Mouse (Mus musculus): ENCODE data around the gene Usp33. TPM values are rescaled to one million over a fixed set of nuclear protein-coding genes. Genes with fewer than 3 reads are reported as not detected.
A peak's percentile ranks its signal among the peaks of the same experiment; 100 is the strongest.
"Not testable (repeated sequence)": the region's sequence is repeated elsewhere in the genome, so short reads cannot be mapped to it uniquely, and the experiment has no call there.

Gene Usp33
- polyA plus RNA-seq, 1 experiment from 2014 or later = 65.6 TPM

- H3K9me3 ChIP-seq (ENCODE audit: control insufficient read depth, low read length); H3K4me1 ChIP-seq (ENCODE audit: control insufficient read depth, insufficient read depth, low read length); H3K27me3 ChIP-seq (ENCODE audit: control insufficient read depth, insufficient read depth, low read length); H3K9ac ChIP-seq (ENCODE audit: low read length); DNase-seq (ENCODE audit: low spot score, missing footprints); ATAC-seq (ENCODE audit: low FRiP score); H3K27ac ChIP-seq (ENCODE audit: low read depth, low read length); H3K4me3 ChIP-seq (ENCODE audit: low read depth, low read length); H3K36me3 ChIP-seq (ENCODE audit: control insufficient read depth, insufficient read depth, low read length); H3K4me2 ChIP-seq: not testable (repeated sequence)
- WGBS = 82% methylated on average over 14 of the region's 14 CpGs
Measured at GRCm38 (mm10) chr3:152314666-152315065, 31.6 kb upstream of the Usp33 start.

GRCm38 (mm10) chr3:152315613-152316012 lies 30.7 kb upstream of the Usp33 start:
- H3K4me1 ChIP-seq (ENCODE audit: control insufficient read depth, insufficient read depth, low read length) = no peaks in the 10 kb centered on the region
- no peak overlapping the region for H3K4me3 ChIP-seq (ENCODE audit: low read depth, low read length)
- ATAC-seq (ENCODE audit: low FRiP score) = peak; percentile 90
- no peak overlapping the region for H3K4me2 ChIP-seq
- peak; percentile 90 for DNase-seq (ENCODE audit: low spot score, missing footprints)
- no peak overlapping the region for H3K9ac ChIP-seq (ENCODE audit: low read length)
- H3K36me3 ChIP-seq (ENCODE audit: control insufficient read depth, insufficient read depth, low read length) = no peaks in the 10 kb centered on the region
- H3K27me3 ChIP-seq (ENCODE audit: control insufficient read depth, insufficient read depth, low read length) = no peaks in the 10 kb centered on the region
- 12% methylated on average over 7 of the region's 7 CpGs for WGBS
- no peaks in the 10 kb centered on the region for H3K9me3 ChIP-seq (ENCODE audit: control insufficient read depth, low read length)
- no peak overlapping the region for H3K27ac ChIP-seq (ENCODE audit: low read depth, low read length)

GRCm38 (mm10) chr3:152316447-152317173 lies 29.7 kb upstream of the Usp33 start:
- not testable (repeated sequence) for H3K36me3 ChIP-seq (ENCODE audit: control insufficient read depth, insufficient read depth, low read length); H3K27ac ChIP-seq (ENCODE audit: low read depth, low read length); H3K4me3 ChIP-seq (ENCODE audit: low read depth, low read length); H3K27me3 ChIP-seq (ENCODE audit: control insufficient read depth, insufficient read depth, low read length); ATAC-seq (ENCODE audit: low FRiP score); H3K9me3 ChIP-seq (ENCODE audit: control insufficient read depth, low read length); H3K4me2 ChIP-seq; H3K9ac ChIP-seq (ENCODE audit: low read length); DNase-seq (ENCODE audit: low spot score, missing footprints); H3K4me1 ChIP-seq (ENCODE audit: control insufficient read depth, insufficient read depth, low read length)
- whole genome bisulfite sequencing = 84% methylated on average over 9 of the region's 9 CpGs

- Histone ChIP-seq H3K36me3 (ENCODE audit: control insufficient read depth, insufficient read depth, low read length) (no peaks in the 10 kb centered on the region), H3K27ac (ENCODE audit: low read depth, low read length) (no peak overlapping the region), H3K4me2 (no peak overlapping the region), H3K27me3 (ENCODE audit: control insufficient read depth, insufficient read depth, low read length) (no peaks in the 10 kb centered on the region), H3K9ac (ENCODE audit: low read length) (no peak overlapping the region), H3K9me3 (ENCODE audit: control insufficient read depth, low read length) (no peaks in the 10 kb centered on the region), H3K4me3 (ENCODE audit: low read depth, low read length) (no peak overlapping the region), H3K4me1 (ENCODE audit: control insufficient read depth, insufficient read depth, low read length) (no peaks in the 10 kb centered on the region)
- DNase-seq (ENCODE audit: low spot score, missing footprints) (no peak), ATAC-seq (ENCODE audit: low FRiP score) (no peak)
- 91% methylated on average over 10 of the region's 10 CpGs for WGBS
Measured at GRCm38 (mm10) chr3:152320972-152321645, 25.2 kb upstream of the Usp33 start.

- Histone ChIP-seq H3K36me3 (ENCODE audit: control insufficient read depth, insufficient read depth, low read length) (no peaks in the 10 kb centered on the region), H3K4me3 (ENCODE audit: low read depth, low read length) (no peak overlapping the region), H3K27me3 (ENCODE audit: control insufficient read depth, insufficient read depth, low read length) (no peaks in the 10 kb centered on the region), H3K9me3 (ENCODE audit: control insufficient read depth, low read length) (no peaks in the 10 kb centered on the region), H3K4me1 (ENCODE audit: control insufficient read depth, insufficient read depth, low read length) (no peaks in the 10 kb centered on the region), H3K27ac (ENCODE audit: low read depth, low read length) (no peak overlapping the region), H3K9ac (ENCODE audit: low read length) (no peak overlapping the region), H3K4me2 (no peak overlapping the region)
- 96% methylated on average over 8 of the region's 8 CpGs for WGBS
- no peak for ATAC-seq (ENCODE audit: low FRiP score)
- DNase-seq (ENCODE audit: low spot score, missing footprints) = no peak
Measured at GRCm38 (mm10) chr3:152321765-152322547, 24.3 kb upstream of the Usp33 start.

GRCm38 (mm10) chr3:152332104-152332503 lies 14.2 kb upstream of the Usp33 start:
- no peak overlapping the region for H3K4me2 ChIP-seq
- no peaks in the 10 kb centered on the region for H3K27me3 ChIP-seq (ENCODE audit: control insufficient read depth, insufficient read depth, low read length)
- ATAC-seq (ENCODE audit: low FRiP score) (no peak), DNase-seq (ENCODE audit: low spot score, missing footprints) (no peak)
- H3K9ac ChIP-seq (ENCODE audit: low read length) = no peak overlapping the region
- peaks cover 10% of the 10 kb centered on the region; the same call in 1 of the 2 replicates for H3K36me3 ChIP-seq (ENCODE audit: control insufficient read depth, insufficient read depth, low read length)
- H3K27ac ChIP-seq (ENCODE audit: low read depth, low read length) = no peak overlapping the region
- no peaks in the 10 kb centered on the region for H3K4me1 ChIP-seq (ENCODE audit: control insufficient read depth, insufficient read depth, low read length)
- H3K4me3 ChIP-seq (ENCODE audit: low read depth, low read length) = no peak overlapping the region
- no peaks in the 10 kb centered on the region for H3K9me3 ChIP-seq (ENCODE audit: control insufficient read depth, low read length)
- 98% methylated on average over 4 of the region's 6 CpGs for WGBS

- Histone ChIP-seq H3K4me1 (ENCODE audit: control insufficient read depth, insufficient read depth, low read length) (no peaks in the 10 kb centered on the region), H3K27ac (ENCODE audit: low read depth, low read length) (no peak overlapping the region), H3K4me2 (no peak overlapping the region), H3K9me3 (ENCODE audit: control insufficient read depth, low read length) (no peaks in the 10 kb centered on the region), H3K27me3 (ENCODE audit: control insufficient read depth, insufficient read depth, low read length) (no peaks in the 10 kb centered on the region), H3K9ac (ENCODE audit: low read length) (no peak overlapping the region), H3K36me3 (ENCODE audit: control insufficient read depth, insufficient read depth, low read length) (peaks cover 10% of the 10 kb centered on the region; the same call in 1 of the 2 replicates), H3K4me3 (ENCODE audit: low read depth, low read length) (no peak overlapping the region)
- peak; percentile 53 for DNase-seq (ENCODE audit: low spot score, missing footprints)
- ATAC-seq (ENCODE audit: low FRiP score) = no peak
- WGBS = 91% methylated on average over 15 of the region's 15 CpGs
Measured at GRCm38 (mm10) chr3:152332545-152333300, 13.6 kb upstream of the Usp33 start.

- peak; percentile 51 for DNase-seq (ENCODE audit: low spot score, missing footprints)
- H3K4me3 ChIP-seq (ENCODE audit: low read depth, low read length) = no peak overlapping the region
- no peaks in the 10 kb centered on the region for H3K4me1 ChIP-seq (ENCODE audit: control insufficient read depth, insufficient read depth, low read length)
- H3K27me3 ChIP-seq (ENCODE audit: control insufficient read depth, insufficient read depth, low read length) = no peaks in the 10 kb centered on the region
- peaks cover 10% of the 10 kb centered on the region; the same call in 1 of the 2 replicates for H3K36me3 ChIP-seq (ENCODE audit: control insufficient read depth, insufficient read depth, low read length)
- 94% methylated on average over 10 of the region's 10 CpGs for WGBS
- H3K9me3 ChIP-seq (ENCODE audit: control insufficient read depth, low read length) = no peaks in the 10 kb centered on the region
- no peak overlapping the region for H3K4me2 ChIP-seq
- no peak for ATAC-seq (ENCODE audit: low FRiP score)
- no peak overlapping the region for H3K9ac ChIP-seq (ENCODE audit: low read length)
- H3K27ac ChIP-seq (ENCODE audit: low read depth, low read length) = no peak overlapping the region
Measured at GRCm38 (mm10) chr3:152333641-152334040, 12.6 kb upstream of the Usp33 start.
